In genomic region chr13:54944411-54945157, GRCm38 (mm10) we compare ENCODE assay signal across 10 mouse cellular contexts. TPM values are rescaled to one million over a fixed set of nuclear protein-coding genes. Genes with fewer than 3 reads are reported as not detected.
DNase-seq lines count a peak whose midpoint lies in the region; ATAC-seq lines count a peak whose summit lies in the region.
"Had no signal": no experiment of that assay in that cellular context is flagged by ENCODE, and none has a peak within 500 bp of the region (broad histone marks: within the 10 kb centered on the region; RNA-seq: fewer than 3 reads in every experiment).

No protein-coding gene starts in this region.

- DNase-seq in forebrain, embryonic 14.5 days (ENCODE audit: low spot score): peak; percentile 82
- DNase-seq in forebrain, embryonic 10.5 days (ENCODE audit: extremely low spot score, low spot score): no peak
- peak; percentile 77 for DNase-seq in midbrain, embryonic 14.5 days
- no peak for DNase-seq in midbrain, embryonic 11.5 days (ENCODE audit: low spot score, missing footprints)
- peak; percentile 7 for DNase-seq in NIH3T3 (ENCODE audit: low read depth)
- DNase-seq in cerebellum, postnatal 14 days: peak; percentile 64 to 78

- H3K27ac ChIP-seq in forebrain, embryonic 14.5 days (ENCODE audit: low read depth, low read length): no peak overlapping the region
- no peak overlapping the region for H3K27ac ChIP-seq in forebrain, embryonic 10.5 days
- no peak overlapping the region for H3K27ac ChIP-seq in midbrain, embryonic 14.5 days (replicated peaks; ENCODE audit: low read depth, low read length)
- H3K27ac ChIP-seq in midbrain, embryonic 11.5 days (ENCODE audit: low read depth, low read length): no peak overlapping the region
- no peak overlapping the region for H3K27ac ChIP-seq in intestine, embryonic 15.5 days
- H3K27ac ChIP-seq: macrophage had no signal

- peaks cover 29% of the 10 kb centered on the region for H3K27me3 ChIP-seq in forebrain, embryonic 14.5 days (replicated peaks; ENCODE audit: control insufficient read depth, insufficient read depth, low read length)
- H3K27me3 ChIP-seq in forebrain, embryonic 10.5 days (ENCODE audit: poor library complexity, severe bottlenecking): peaks cover 94% of the 10 kb centered on the region
- H3K27me3 ChIP-seq in midbrain, embryonic 14.5 days (ENCODE audit: control insufficient read depth, insufficient read depth, low read length): peaks cover 38% of the 10 kb centered on the region
- peaks cover 44% of the 10 kb centered on the region for H3K27me3 ChIP-seq in midbrain, embryonic 11.5 days (ENCODE audit: control insufficient read depth, insufficient read depth, low read length)
- H3K27me3 ChIP-seq in intestine, embryonic 15.5 days (replicated peaks): peaks cover 43% of the 10 kb centered on the region

- ATAC-seq in forebrain, embryonic 14.5 days: no peak
- ATAC-seq in midbrain, embryonic 14.5 days (ENCODE audit: low FRiP score, low TSS enrichment): no peak
- no peak for ATAC-seq in midbrain, embryonic 11.5 days (ENCODE audit: low FRiP score)
- ATAC-seq in intestine, embryonic 15.5 days: no peak
- ATAC-seq: intestine, postnatal 0 days had no signal

- H3K4me3 ChIP-seq in forebrain, embryonic 14.5 days (ENCODE audit: low read depth, low read length): no peak overlapping the region
- H3K4me3 ChIP-seq in forebrain, embryonic 10.5 days: no peak overlapping the region
- no peak overlapping the region for H3K4me3 ChIP-seq in midbrain, embryonic 14.5 days (replicated peaks; ENCODE audit: low read depth, low read length)
- no peak overlapping the region for H3K4me3 ChIP-seq in midbrain, embryonic 11.5 days (ENCODE audit: low read depth, low read length)
- H3K4me3 ChIP-seq in intestine, embryonic 15.5 days (replicated peaks): no peak overlapping the region
- H3K4me3 ChIP-seq: heart, embryonic 12.5 days had no signal

- WGBS in forebrain, embryonic 14.5 days: 31% methylated on average over 9 of the region's 9 CpGs
- 50% methylated on average over 9 of the region's 9 CpGs for WGBS in forebrain, embryonic 10.5 days
- 40% methylated on average over 9 of the region's 9 CpGs for WGBS in midbrain, embryonic 14.5 days
- 42% methylated on average over 9 of the region's 9 CpGs for WGBS in midbrain, embryonic 11.5 days
- WGBS in intestine, embryonic 15.5 days: 49% methylated on average over 9 of the region's 9 CpGs

- no peak overlapping the region for H3K4me2 ChIP-seq in forebrain, embryonic 14.5 days (ENCODE audit: low read length)
- H3K4me2 ChIP-seq in midbrain, embryonic 14.5 days (ENCODE audit: low read length): no peak overlapping the region
- H3K4me2 ChIP-seq in midbrain, embryonic 11.5 days: no peak overlapping the region
- no peak overlapping the region for H3K4me2 ChIP-seq in intestine, embryonic 15.5 days (replicated peaks)
- H3K4me2 ChIP-seq: heart, embryonic 12.5 days had no signal

- no peaks in the 10 kb centered on the region for H3K9me3 ChIP-seq in forebrain, embryonic 14.5 days (replicated peaks; ENCODE audit: control insufficient read depth, low read length)
- no peaks in the 10 kb centered on the region for H3K9me3 ChIP-seq in forebrain, embryonic 10.5 days
- H3K9me3 ChIP-seq in midbrain, embryonic 14.5 days (ENCODE audit: control insufficient read depth, low read length): no peaks in the 10 kb centered on the region
- no peaks in the 10 kb centered on the region for H3K9me3 ChIP-seq in midbrain, embryonic 11.5 days (ENCODE audit: control insufficient read depth, low read length)
- H3K9me3 ChIP-seq in intestine, embryonic 15.5 days: no peaks in the 10 kb centered on the region
- H3K9me3 ChIP-seq: heart, embryonic 12.5 days had no signal

- H3K4me1 ChIP-seq in forebrain, embryonic 14.5 days (ENCODE audit: control insufficient read depth, insufficient read depth, low read length): peaks cover 15% of the 10 kb centered on the region
- peaks cover 19% of the 10 kb centered on the region for H3K4me1 ChIP-seq in forebrain, embryonic 10.5 days
- H3K4me1 ChIP-seq in midbrain, embryonic 14.5 days (ENCODE audit: control insufficient read depth, insufficient read depth, low read length): peaks cover 13% of the 10 kb centered on the region; the same call in 1 of the 2 replicates
- peaks cover 5% of the 10 kb centered on the region; the same call in 1 of the 2 replicates for H3K4me1 ChIP-seq in midbrain, embryonic 11.5 days (ENCODE audit: control insufficient read depth, insufficient read depth, low read length)
- peaks cover 8% of the 10 kb centered on the region for H3K4me1 ChIP-seq in intestine, embryonic 15.5 days (replicated peaks)

- H3K36me3 ChIP-seq in forebrain, embryonic 14.5 days (ENCODE audit: control insufficient read depth, insufficient read depth, low read length): no peaks in the 10 kb centered on the region
- no peaks in the 10 kb centered on the region for H3K36me3 ChIP-seq in forebrain, embryonic 10.5 days (replicated peaks)
- H3K36me3 ChIP-seq in midbrain, embryonic 14.5 days (ENCODE audit: control insufficient read depth, insufficient read depth, low read length): no peaks in the 10 kb centered on the region
- H3K36me3 ChIP-seq in midbrain, embryonic 11.5 days (ENCODE audit: control insufficient read depth, insufficient read depth, low read length): no peaks in the 10 kb centered on the region
- no peaks in the 10 kb centered on the region for H3K36me3 ChIP-seq in intestine, embryonic 15.5 days
- H3K36me3 ChIP-seq: heart, embryonic 12.5 days had no signal

- H3K9ac ChIP-seq in forebrain, embryonic 14.5 days (ENCODE audit: low read length): no peak overlapping the region
- no peak overlapping the region for H3K9ac ChIP-seq in midbrain, embryonic 14.5 days (replicated peaks; ENCODE audit: low read length)
- H3K9ac ChIP-seq in midbrain, embryonic 11.5 days (ENCODE audit: low read length): no peak overlapping the region
- no peak overlapping the region for H3K9ac ChIP-seq in intestine, embryonic 15.5 days
- H3K9ac ChIP-seq: heart, embryonic 12.5 days had no signal

RNA-seq across cellular contexts. Expression of gene Unc5a, which starts 4.6 kb away (rescaled TPM):
- polyA plus RNA-seq in forebrain, embryonic 14.5 days (2014; fragmentation: Nextera tagmentation; extraction: Ambion mirVana): 12.3 and 16.2 TPM in 2 replicates
- polyA plus RNA-seq in forebrain, embryonic 10.5 days (2016; fragmentation: Nextera tagmentation; extraction: Ambion mirVana): 2.4 TPM in 2 replicates
- 12.6 and 15.9 TPM in 2 replicates for polyA plus RNA-seq in midbrain, embryonic 14.5 days (2014; fragmentation: Nextera tagmentation; extraction: Ambion mirVana)
- polyA plus RNA-seq in midbrain, embryonic 11.5 days (2014; fragmentation: Nextera tagmentation; extraction: Ambion mirVana): 2.2 and 2.9 TPM in 2 replicates
- 2.3 and 2.4 TPM in 2 replicates for polyA plus RNA-seq in intestine, embryonic 15.5 days (2015; fragmentation: Nextera tagmentation; extraction: Ambion mirVana)

Comparison
In these comparisons a context has a peak if more than half of its experiments do, and no peak if none do; other contexts are left out.
1. DNase-seq: peak in forebrain, embryonic 14.5 days (single experiment), midbrain, embryonic 14.5 days (single experiment), NIH3T3 (single experiment) and cerebellum, postnatal 14 days (2 of 2); none in forebrain, embryonic 10.5 days (single experiment) and midbrain, embryonic 11.5 days (single experiment).